Mouse (Mus musculus) E14TG2a.4 (cell line): ENCODE measurements around the gene Fmn2.

Experiments used
- CTCF ChIP-seq: conservative IDR thresholded peaks from 2 replicates; pipeline ENCODE4 v1.5.1; 2014; ENCODE audit warnings: low read length
- NANOG ChIP-seq: IDR thresholded peaks from 2 replicates; pipeline ENCODE4 v1.6.1; 2014; ENCODE audit warnings: borderline replicate concordance, low read length, mixed read lengths

DNA sequence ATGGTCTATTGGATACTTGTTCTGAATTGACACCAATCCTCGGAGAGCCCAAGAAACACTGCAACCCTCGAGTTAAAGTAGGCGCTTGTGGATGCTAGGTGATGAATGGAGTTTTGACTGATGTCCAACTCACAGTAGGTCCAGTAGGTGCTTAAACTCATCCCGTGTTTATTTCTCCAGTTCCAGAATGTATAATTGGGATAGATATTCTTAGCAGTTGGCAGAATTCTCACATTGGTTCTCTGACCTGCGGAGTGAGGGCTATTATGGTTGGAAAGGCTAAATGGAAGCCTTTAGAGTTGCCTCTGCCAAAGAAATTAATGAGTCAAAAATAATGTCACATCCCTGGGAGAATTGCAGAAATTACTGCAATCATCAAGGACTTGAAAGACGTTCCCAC is 62.9 kb downstream of the Fmn2 start:
- no peak for TF ChIP-seq CTCF
- no peak for TF ChIP-seq NANOG
